Mouse (Mus musculus) thymus, adult 2 months (tissue): ENCODE results near the gene Casp9.

ENCODE experiments used
- CTCF ChIP-seq: fragments of 200-500 bp; IDR thresholded peaks from 2 replicates; pipeline ENCODE4 v1.5.1; 2012; ENCODE audit warnings: mild to moderate bottlenecking, control low read depth, low read length, moderate library complexity, borderline replicate concordance; ENCODE audit not compliant: control insufficient read depth, poor library complexity, insufficient read depth; ENCODE audit errors: extremely low read depth
- POLR2A ChIP-seq: fragments of 200-500 bp; IDR thresholded peaks from 2 replicates; pipeline ENCODE4 v1.6.1; 2012; ENCODE audit warnings: mild to moderate bottlenecking, low read length, control low read depth, moderate library complexity; ENCODE audit not compliant: control insufficient read depth, poor library complexity, insufficient read depth; ENCODE audit errors: extremely low read depth

- TF ChIP-seq CTCF, result no peak
- TF ChIP-seq POLR2A, result no peak
Measured at GRCm38 (mm10) chr4:141757124-141757523, 36.3 kb upstream of the Casp9 start.
